Comparison of ENCODE assay signal across 8 mouse cellular contexts in the genomic region with DNA sequence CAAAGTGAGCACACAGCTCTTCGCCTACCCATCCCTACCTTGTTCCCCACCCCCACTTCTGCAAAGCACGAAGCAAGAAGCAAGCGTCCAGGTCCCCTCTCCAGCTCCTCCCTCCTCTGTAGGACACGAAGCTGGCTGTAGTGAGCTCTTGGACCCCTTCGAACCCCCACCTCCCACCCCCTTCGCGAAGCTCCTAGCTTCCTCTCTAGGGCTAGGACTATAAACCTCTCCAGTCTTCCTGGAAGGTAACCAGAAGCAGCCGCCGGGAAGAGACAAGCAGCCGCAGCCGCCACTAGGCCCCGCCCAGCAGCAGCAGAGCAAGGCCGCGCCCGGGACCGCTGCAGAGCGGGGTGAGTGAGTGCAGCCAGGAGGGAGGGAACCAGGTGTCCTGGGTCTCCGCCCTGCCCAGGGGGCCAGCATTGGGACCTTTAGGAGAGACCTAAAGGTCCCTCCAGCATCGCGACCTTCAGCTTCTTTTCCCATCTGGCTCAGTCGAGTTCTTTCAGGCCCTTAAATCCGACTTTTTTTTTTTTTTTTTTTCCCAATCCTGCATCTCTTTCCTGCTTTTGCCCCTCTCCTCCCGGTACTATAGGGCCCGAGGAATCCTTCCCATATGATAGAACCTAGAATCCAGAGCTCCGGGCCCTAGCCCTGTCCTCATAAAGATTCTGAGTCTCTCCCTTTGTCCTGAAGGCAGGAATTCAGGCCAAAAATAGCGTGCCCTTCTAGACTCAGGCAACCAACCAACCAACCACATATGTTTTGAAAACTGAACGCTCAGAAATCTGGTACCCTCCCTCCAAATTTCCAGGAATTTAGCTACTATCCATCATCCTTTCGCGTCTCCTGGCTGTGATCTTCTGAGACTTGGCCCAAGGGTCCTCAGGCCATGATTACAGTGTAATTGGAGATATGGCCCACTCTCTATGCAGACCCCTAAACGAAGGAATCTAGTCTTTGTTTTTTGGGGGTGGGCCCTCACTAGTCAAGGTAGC. TPM values are rescaled to one million over a fixed set of nuclear protein-coding genes. Genes with fewer than 3 reads are reported as not detected.
DNase-seq lines count a peak whose midpoint lies in the region; ATAC-seq lines count a peak whose summit lies in the region.

A gene (plus strand): TSS at position 105 of the 995 bp plus-strand sequence.
A gene (plus strand): TSS at position 204 of the 995 bp plus-strand sequence.

- DNase-seq in B cell, adult 2 months: peak; percentile 87 to 88
- peak; percentile 63 to 71 for DNase-seq in adrenal gland, postnatal 4 days (ENCODE audit: low spot score in 2 of 2)
- DNase-seq in liver, embryonic 13.5 days: peak; percentile 58
- peak; percentile 58 to 66 for DNase-seq in natural killer cell, adult 2 months (ENCODE audit: low spot score in 2 of 2)

- H3K4me3 ChIP-seq in embryonic facial prominence, embryonic 15.5 days (replicated peaks): peak within 1 kb of the TSS; percentile 50
- H3K4me3 ChIP-seq in heart, embryonic 13.5 days: peak within 1 kb of the TSS; percentile 67
- peak within 1 kb of the TSS; percentile 52 for H3K4me3 ChIP-seq in kidney, embryonic 16.5 days (ENCODE audit: low read length)
- peak within 1 kb of the TSS; percentile 43 for H3K4me3 ChIP-seq in liver, embryonic 13.5 days (replicated peaks)
- peak within 1 kb of the TSS; percentile 61 for H3K4me3 ChIP-seq in stomach, embryonic 16.5 days (replicated peaks; ENCODE audit: low read length)

- H3K9me3 ChIP-seq in embryonic facial prominence, embryonic 15.5 days (replicated peaks): no peaks in the 10 kb centered on the region
- H3K9me3 ChIP-seq in heart, embryonic 13.5 days: no peaks in the 10 kb centered on the region
- no peaks in the 10 kb centered on the region for H3K9me3 ChIP-seq in kidney, embryonic 16.5 days (ENCODE audit: low read length)
- H3K9me3 ChIP-seq in liver, embryonic 13.5 days (replicated peaks): no peaks in the 10 kb centered on the region
- no peaks in the 10 kb centered on the region for H3K9me3 ChIP-seq in stomach, embryonic 16.5 days (replicated peaks; ENCODE audit: control insufficient read depth, low read length)

- ATAC-seq in embryonic facial prominence, embryonic 15.5 days (ENCODE audit: insufficient number of reproducible peaks, low FRiP score, low TSS enrichment, low read depth): peak; percentile 44; the same call in 1 of the 2 replicates
- ATAC-seq in heart, embryonic 13.5 days (ENCODE audit: extremely low read depth, insufficient number of reproducible peaks, low FRiP score, low TSS enrichment): no peak
- peak; percentile 50 for ATAC-seq in kidney, embryonic 16.5 days (ENCODE audit: low FRiP score, low TSS enrichment)
- ATAC-seq in liver, embryonic 13.5 days (ENCODE audit: low read depth): peak; percentile 60
- peak; percentile 43 for ATAC-seq in stomach, embryonic 16.5 days (ENCODE audit: insufficient read depth, low FRiP score)

- no peaks in the 10 kb centered on the region for H3K27me3 ChIP-seq in embryonic facial prominence, embryonic 15.5 days
- H3K27me3 ChIP-seq in heart, embryonic 13.5 days (replicated peaks): no peaks in the 10 kb centered on the region
- H3K27me3 ChIP-seq in kidney, embryonic 16.5 days (ENCODE audit: insufficient read depth, low read length): no peaks in the 10 kb centered on the region
- H3K27me3 ChIP-seq in liver, embryonic 13.5 days: no peaks in the 10 kb centered on the region
- H3K27me3 ChIP-seq in stomach, embryonic 16.5 days (ENCODE audit: control insufficient read depth, insufficient read depth, low read length): no peaks in the 10 kb centered on the region

- H3K9ac ChIP-seq in embryonic facial prominence, embryonic 15.5 days: peak within 1 kb of the TSS; percentile 48
- H3K9ac ChIP-seq in heart, embryonic 13.5 days: peak within 1 kb of the TSS; percentile 81
- peak within 1 kb of the TSS; percentile 72 for H3K9ac ChIP-seq in kidney, embryonic 16.5 days (replicated peaks; ENCODE audit: low read length)
- H3K9ac ChIP-seq in liver, embryonic 13.5 days: peak within 1 kb of the TSS; percentile 50
- peak within 1 kb of the TSS; percentile 81 for H3K9ac ChIP-seq in stomach, embryonic 16.5 days (ENCODE audit: low read length)

- 1% methylated on average over 30 of the region's 30 CpGs for WGBS in embryonic facial prominence, embryonic 15.5 days
- WGBS in heart, embryonic 13.5 days: 2% methylated on average over 30 of the region's 30 CpGs
- under 1% methylated on average over 30 of the region's 30 CpGs for WGBS in kidney, embryonic 16.5 days
- 3% methylated on average over 30 of the region's 30 CpGs for WGBS in liver, embryonic 13.5 days (ENCODE audit: insufficient replicate concordance)
- WGBS in stomach, embryonic 16.5 days: 3% methylated on average over 29 of the region's 30 CpGs

- peak within 1 kb of the TSS; percentile 92 for H3K27ac ChIP-seq in embryonic facial prominence, embryonic 15.5 days (replicated peaks)
- peak within 1 kb of the TSS; percentile 97 for H3K27ac ChIP-seq in heart, embryonic 13.5 days (replicated peaks)
- H3K27ac ChIP-seq in kidney, embryonic 16.5 days (ENCODE audit: low read length): peak within 1 kb of the TSS; percentile 90
- H3K27ac ChIP-seq in liver, embryonic 13.5 days: peak within 1 kb of the TSS; percentile 36
- H3K27ac ChIP-seq in stomach, embryonic 16.5 days (ENCODE audit: low read length): peak within 1 kb of the TSS; percentile 98

- peaks cover 30% of the 10 kb centered on the region for H3K4me1 ChIP-seq in embryonic facial prominence, embryonic 15.5 days
- H3K4me1 ChIP-seq in heart, embryonic 13.5 days: peaks cover 36% of the 10 kb centered on the region
- H3K4me1 ChIP-seq in kidney, embryonic 16.5 days (ENCODE audit: insufficient read depth, low read length): peaks cover 24% of the 10 kb centered on the region
- H3K4me1 ChIP-seq in liver, embryonic 13.5 days (replicated peaks): peaks cover 56% of the 10 kb centered on the region
- peaks cover 29% of the 10 kb centered on the region for H3K4me1 ChIP-seq in stomach, embryonic 16.5 days (ENCODE audit: control insufficient read depth, insufficient read depth, low read length)

- peak within 1 kb of the TSS; percentile 72 for H3K4me2 ChIP-seq in embryonic facial prominence, embryonic 15.5 days (replicated peaks)
- peak within 1 kb of the TSS; percentile 81 for H3K4me2 ChIP-seq in heart, embryonic 13.5 days
- H3K4me2 ChIP-seq in kidney, embryonic 16.5 days (replicated peaks; ENCODE audit: low read depth, low read length): peak within 1 kb of the TSS; percentile 77
- peak within 1 kb of the TSS; percentile 61 for H3K4me2 ChIP-seq in liver, embryonic 13.5 days
- peak within 1 kb of the TSS; percentile 73 for H3K4me2 ChIP-seq in stomach, embryonic 16.5 days (ENCODE audit: low read depth, low read length)

- 0 out of 2 replicates have a peak, but pooled peaks cover 3% of the 10 kb centered on the region for H3K36me3 ChIP-seq in embryonic facial prominence, embryonic 15.5 days
- peaks cover 10% of the 10 kb centered on the region for H3K36me3 ChIP-seq in heart, embryonic 13.5 days
- no peaks in the 10 kb centered on the region for H3K36me3 ChIP-seq in kidney, embryonic 16.5 days (ENCODE audit: insufficient read depth, low read length)
- no peaks in the 10 kb centered on the region for H3K36me3 ChIP-seq in liver, embryonic 13.5 days
- no peaks in the 10 kb centered on the region for H3K36me3 ChIP-seq in stomach, embryonic 16.5 days (ENCODE audit: control insufficient read depth, insufficient read depth, low read length)

RNA-seq across cellular contexts. Expression of the first gene that starts in this region (rescaled TPM):
- 100 to 1,000 TPM in 1 of 2 experiments, 10 to 100 TPM in 1; 98.5 to 107 TPM for total RNA-seq in adrenal gland, postnatal 4 days (2021)
- polyA plus RNA-seq in embryonic facial prominence, embryonic 15.5 days (2015; fragmentation: Nextera tagmentation; extraction: Ambion mirVana): 105 and 107 TPM in 2 replicates
- polyA plus RNA-seq in heart, embryonic 13.5 days (2015; fragmentation: Nextera tagmentation; extraction: Ambion mirVana): 159 and 162 TPM in 2 replicates
- 95.0 and 108 TPM in 2 replicates for polyA plus RNA-seq in kidney, embryonic 16.5 days (2015; fragmentation: Nextera tagmentation; extraction: Ambion mirVana)
- polyA plus RNA-seq in liver, embryonic 13.5 days (2015; fragmentation: Nextera tagmentation; extraction: Ambion mirVana): 13.5 and 16.4 TPM in 2 replicates
- polyA plus RNA-seq in stomach, embryonic 16.5 days (2015; fragmentation: Nextera tagmentation; extraction: Ambion mirVana): 170 and 217 TPM in 2 replicates

RNA-seq across cellular contexts. Expression of the second gene that starts in this region (rescaled TPM):
- 1 to 10 TPM; 2.1 to 2.5 TPM for total RNA-seq in adrenal gland, postnatal 4 days (2021)
- 0.13 and 0.28 TPM in 2 replicates for polyA plus RNA-seq in embryonic facial prominence, embryonic 15.5 days (2015; fragmentation: Nextera tagmentation; extraction: Ambion mirVana)
- polyA plus RNA-seq in heart, embryonic 13.5 days (2015; fragmentation: Nextera tagmentation; extraction: Ambion mirVana): 0.04 and 0.13 TPM in 2 replicates
- 0.14 and 0.23 TPM in 2 replicates for polyA plus RNA-seq in kidney, embryonic 16.5 days (2015; fragmentation: Nextera tagmentation; extraction: Ambion mirVana)
- 0.03 and 0.52 TPM in 2 replicates for polyA plus RNA-seq in liver, embryonic 13.5 days (2015; fragmentation: Nextera tagmentation; extraction: Ambion mirVana)
- 0.32 and 1.1 TPM in 2 replicates for polyA plus RNA-seq in stomach, embryonic 16.5 days (2015; fragmentation: Nextera tagmentation; extraction: Ambion mirVana)

Comparison
In these comparisons a context has a peak if more than half of its experiments do, and no peak if none do; other contexts are left out.
1. H3K27ac ChIP-seq: peak in every context shown above with its lines; median percentile 98 in stomach, embryonic 16.5 days; 97 in heart, embryonic 13.5 days; 92 in embryonic facial prominence, embryonic 15.5 days; 90 in kidney, embryonic 16.5 days; 36 in liver, embryonic 13.5 days.